Comparison of ENCODE assay signal across 22 mouse cellular contexts in the genomic region with DNA sequence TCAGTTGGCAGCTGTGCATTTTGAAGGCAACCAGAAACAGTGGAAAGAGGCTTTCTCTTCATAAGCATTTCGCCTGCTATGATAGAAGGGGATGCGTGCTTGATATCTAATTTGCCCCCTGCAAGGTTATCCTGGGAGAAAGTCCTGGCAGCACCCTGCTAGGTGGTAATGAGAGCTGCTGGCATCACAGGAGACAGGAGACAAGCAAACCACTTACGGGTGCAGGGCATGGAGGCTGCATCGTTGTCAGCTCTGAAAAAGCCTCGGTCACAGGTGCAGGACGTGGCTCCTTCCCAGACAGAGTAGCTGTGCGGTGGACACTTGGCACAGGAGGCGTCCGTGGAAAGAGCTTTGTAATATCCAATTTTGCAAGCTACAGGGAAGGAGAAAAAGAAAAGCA.
DNase-seq lines count a peak whose midpoint lies in the region; ATAC-seq and TF ChIP-seq lines count a peak whose summit lies in the region.
"Had no signal": no experiment of that assay in that cellular context is flagged by ENCODE, and none has a peak within 500 bp of the region (broad histone marks: within the 10 kb centered on the region; RNA-seq: fewer than 3 reads in every experiment).

No protein-coding gene starts in this region.

- H3K27me3 ChIP-seq in midbrain, embryonic 13.5 days, result no peaks in the 10 kb centered on the region
- no peaks in the 10 kb centered on the region for H3K27me3 ChIP-seq in midbrain, embryonic 16.5 days (ENCODE audit: control insufficient read depth, insufficient read depth, low read depth, low read length)
- H3K27me3 ChIP-seq in small intestine, adult 2 months (ENCODE audit: control insufficient read depth, insufficient read depth, low read length), result no peaks in the 10 kb centered on the region
- no peaks in the 10 kb centered on the region for H3K27me3 ChIP-seq in limb, embryonic 10.5 days (ENCODE audit: low read depth, poor library complexity, severe bottlenecking)
- H3K27me3 ChIP-seq: embryonic facial prominence, embryonic 15.5 days had no signal

- no peak for TF ChIP-seq POLR2A in cortical plate, adult 2 months (IDR thresholded peaks at IDR 0.05; ENCODE audit: extremely low read depth, insufficient read depth, low read length)
- TF ChIP-seq POLR2A in small intestine, adult 2 months (IDR thresholded peaks at IDR 0.05; ENCODE audit: low read depth, low read length), result no peak

- H3K4me1 ChIP-seq in midbrain, embryonic 13.5 days (replicated peaks), result peaks cover 46% of the 10 kb centered on the region
- H3K4me1 ChIP-seq in midbrain, embryonic 16.5 days (ENCODE audit: control insufficient read depth, insufficient read depth, low read length), result peaks cover 12% of the 10 kb centered on the region
- peaks cover 10% of the 10 kb centered on the region for H3K4me1 ChIP-seq in cortical plate, adult 2 months (ENCODE audit: control insufficient read depth, insufficient read depth, low read length)
- H3K4me1 ChIP-seq in small intestine, adult 2 months (ENCODE audit: control insufficient read depth, insufficient read depth, insufficient read length, low read length), result peaks cover 5% of the 10 kb centered on the region
- peaks cover 25% of the 10 kb centered on the region for H3K4me1 ChIP-seq in limb, embryonic 10.5 days
- H3K4me1 ChIP-seq: embryonic facial prominence, embryonic 15.5 days had no signal

- 70% methylated on average over 9 of the region's 9 CpGs for WGBS in midbrain, embryonic 13.5 days
- WGBS in midbrain, embryonic 16.5 days, result 66% methylated on average over 9 of the region's 9 CpGs
- WGBS in small intestine, adult 2 months, result 37% methylated on average over 9 of the region's 9 CpGs
- 89% methylated on average over 9 of the region's 9 CpGs for WGBS in limb, embryonic 10.5 days

- peak overlapping the region; percentile 45; the same call in 1 of the 2 replicates for H3K27ac ChIP-seq in midbrain, embryonic 13.5 days
- no peak overlapping the region for H3K27ac ChIP-seq in midbrain, embryonic 16.5 days (ENCODE audit: low read length)
- peak overlapping the region; percentile 35; the same call in 1 of the 2 replicates for H3K27ac ChIP-seq in cortical plate, adult 2 months (ENCODE audit: insufficient read depth, low read length)
- peak overlapping the region; percentile 20; the same call in 1 of the 2 replicates for H3K27ac ChIP-seq in small intestine, adult 2 months (ENCODE audit: insufficient read depth, low read depth, low read length)
- H3K27ac ChIP-seq in limb, embryonic 10.5 days, result no peak overlapping the region
- H3K27ac ChIP-seq: embryonic facial prominence, embryonic 15.5 days; gastrocnemius, adult 2 months; midbrain, embryonic 12.5 days had no signal

- no peak overlapping the region for H3K4me3 ChIP-seq in midbrain, embryonic 13.5 days (replicated peaks)
- no peak overlapping the region for H3K4me3 ChIP-seq in midbrain, embryonic 16.5 days (ENCODE audit: low read depth, low read length)
- no peak overlapping the region for H3K4me3 ChIP-seq in cortical plate, adult 2 months (ENCODE audit: insufficient read depth, low read length)
- peak overlapping the region; percentile 1; the same call in 1 of the 2 replicates for H3K4me3 ChIP-seq in small intestine, adult 2 months (ENCODE audit: low read depth, low read length)
- H3K4me3 ChIP-seq in limb, embryonic 10.5 days, result no peak overlapping the region
- H3K4me3 ChIP-seq: embryonic facial prominence, embryonic 15.5 days; gastrocnemius, adult 2 months; midbrain, embryonic 12.5 days had no signal

- no peak for TF ChIP-seq CTCF in cortical plate, adult 2 months (IDR thresholded peaks at IDR 0.05; ENCODE audit: extremely low read depth, insufficient read depth, low read length)
- no peak for TF ChIP-seq CTCF in small intestine, adult 2 months (IDR thresholded peaks at IDR 0.05; ENCODE audit: extremely low read depth, insufficient read length, insufficient replicate concordance, low read depth, low read length)

- no peak for ATAC-seq in midbrain, embryonic 13.5 days
- ATAC-seq in midbrain, embryonic 16.5 days, result no peak

- no peaks in the 10 kb centered on the region for H3K9me3 ChIP-seq in midbrain, embryonic 13.5 days
- H3K9me3 ChIP-seq in midbrain, embryonic 16.5 days (replicated peaks; ENCODE audit: control insufficient read depth, low read length, poor library complexity, severe bottlenecking), result no peaks in the 10 kb centered on the region
- H3K9me3 ChIP-seq in limb, embryonic 10.5 days (replicated peaks), result no peaks in the 10 kb centered on the region
- H3K9me3 ChIP-seq: embryonic facial prominence, embryonic 15.5 days; midbrain, embryonic 12.5 days had no signal

- H3K9ac ChIP-seq in midbrain, embryonic 13.5 days (replicated peaks), result no peak overlapping the region
- H3K9ac ChIP-seq in midbrain, embryonic 16.5 days (ENCODE audit: low read depth, low read length), result no peak overlapping the region
- H3K9ac ChIP-seq: embryonic facial prominence, embryonic 15.5 days; midbrain, embryonic 12.5 days had no signal

- peaks cover 8% of the 10 kb centered on the region for H3K36me3 ChIP-seq in midbrain, embryonic 13.5 days
- no peaks in the 10 kb centered on the region for H3K36me3 ChIP-seq in midbrain, embryonic 16.5 days (ENCODE audit: control insufficient read depth, insufficient read depth, low read length)
- no peaks in the 10 kb centered on the region for H3K36me3 ChIP-seq in small intestine, adult 2 months (ENCODE audit: control insufficient read depth, insufficient read depth, low read length)
- peaks cover 53% of the 10 kb centered on the region for H3K36me3 ChIP-seq in limb, embryonic 10.5 days

- peak; percentile 79 for DNase-seq in heart, adult 11 months
- no peak for DNase-seq in heart, adult 9 months (ENCODE audit: low spot score in 2 of 2)
- DNase-seq in limb, embryonic 10.5 days (ENCODE audit: low spot score), result no peak
- DNase-seq: adrenal gland, postnatal 25 days; B cell, adult 2 months; cerebellum, adult 8-10 months; embryo, embryonic 11 days; gastrocnemius, adult 2 months; heart, adult 18-20 months; kidney, adult 9 months; kidney, postnatal 4 days; lung, adult 2 months; lung, postnatal 36 days; right cerebral cortex, postnatal 14 days; thymus, postnatal 36 days had no signal

- H3K4me2 ChIP-seq in midbrain, embryonic 13.5 days (replicated peaks), result no peak overlapping the region
- no peak overlapping the region for H3K4me2 ChIP-seq in midbrain, embryonic 16.5 days (ENCODE audit: low read length)
- H3K4me2 ChIP-seq: embryonic facial prominence, embryonic 15.5 days; liver, embryonic 11.5 days; midbrain, embryonic 12.5 days had no signal

Comparison
In these comparisons a context has a peak if more than half of its experiments do, and no peak if none do; other contexts are left out.
1. H3K27ac ChIP-seq: peak in midbrain, embryonic 13.5 days (single experiment), cortical plate, adult 2 months (single experiment) and small intestine, adult 2 months (single experiment); none in midbrain, embryonic 16.5 days (single experiment) and limb, embryonic 10.5 days (single experiment).